Mouse (Mus musculus): ENCODE measurements around the gene Speg. TPM values are rescaled to one million over a fixed set of nuclear protein-coding genes. Genes with fewer than 3 reads are reported as not detected.

Gene Speg
- polyA plus RNA-seq, 1 experiment = 12.1 TPM

GRCm38 (mm10) chr1:75480036-75480435 is 104.9 kb downstream of the Speg start:
- no peak for DNase-seq
- Histone ChIP-seq H3K27ac (ENCODE audit: control insufficient read depth, insufficient read depth, low read length) (no peak overlapping the region), H3K4me3 (ENCODE audit: control insufficient read depth, insufficient read depth, low read length) (no peak overlapping the region), H3K27me3 (ENCODE audit: control insufficient read depth, insufficient read depth, low read length) (no peaks in the 10 kb centered on the region; the same call in 1 of the 2 replicates), H3K36me3 (ENCODE audit: control insufficient read depth, insufficient read depth, low read length) (no peaks in the 10 kb centered on the region), H3K4me1 (replicated peaks; ENCODE audit: control insufficient read depth, insufficient read depth, low read length) (peaks cover 9% of the 10 kb centered on the region)
- 23% methylated on average over 13 of the region's 13 CpGs for WGBS
- TF ChIP-seq CTCF (IDR thresholded peaks at IDR 0.05; ENCODE audit: borderline replicate concordance, control insufficient read depth, extremely low read depth, insufficient read depth, low read length, poor library complexity) = no peak
- TF ChIP-seq POLR2A (IDR thresholded peaks at IDR 0.05; ENCODE audit: control insufficient read depth, extremely low read depth, insufficient read depth, low read length, poor library complexity) = no peak

GRCm38 (mm10) chr1:75480735-75481134 is 105.6 kb downstream of the Speg start:
- peaks cover 9% of the 10 kb centered on the region for H3K4me1 ChIP-seq (replicated peaks; ENCODE audit: control insufficient read depth, insufficient read depth, low read length)
- TF ChIP-seq POLR2A (IDR thresholded peaks at IDR 0.05; ENCODE audit: control insufficient read depth, extremely low read depth, insufficient read depth, low read length, poor library complexity) = no peak
- no peak for TF ChIP-seq CTCF (IDR thresholded peaks at IDR 0.05; ENCODE audit: borderline replicate concordance, control insufficient read depth, extremely low read depth, insufficient read depth, low read length, poor library complexity)
- no peaks in the 10 kb centered on the region for H3K36me3 ChIP-seq (ENCODE audit: control insufficient read depth, insufficient read depth, low read length)
- H3K27me3 ChIP-seq (ENCODE audit: control insufficient read depth, insufficient read depth, low read length) = no peaks in the 10 kb centered on the region; the same call in 1 of the 2 replicates
- H3K4me3 ChIP-seq (ENCODE audit: control insufficient read depth, insufficient read depth, low read length) = no peak overlapping the region
- 82% methylated on average over 7 of the region's 7 CpGs for WGBS
- no peak for DNase-seq
- H3K27ac ChIP-seq (ENCODE audit: control insufficient read depth, insufficient read depth, low read length) = no peak overlapping the region

Other genes with a start within 250 kb of the Speg start
- 1.9 and 2.3 TPM in 2 replicates for gene Slc23a3, start 241.4 kb upstream of the Speg start, polyA plus RNA-seq (2012; rRNA removed)
- gene Cnppd1, start 232.6 kb upstream of the Speg start, polyA plus RNA-seq (2012; rRNA removed) = 126 and 141 TPM in 2 replicates
- gene Retreg2, start 232.5 kb upstream of the Speg start, polyA plus RNA-seq (2012; rRNA removed) = 167 and 179 TPM in 2 replicates
- 90.8 and 106 TPM in 2 replicates for gene Zfand2b, start 206.7 kb upstream of the Speg start, polyA plus RNA-seq (2012; rRNA removed)
- 10.2 and 10.9 TPM in 2 replicates for gene Abcb6, start 194.9 kb upstream of the Speg start, polyA plus RNA-seq (2012; rRNA removed)
- 22.7 and 24.0 TPM in 2 replicates for gene Ankzf1, start 183.1 kb upstream of the Speg start, polyA plus RNA-seq (2012; rRNA removed)
- 79.1 and 81.6 TPM in 2 replicates for gene Atg9a, start 183.1 kb upstream of the Speg start, polyA plus RNA-seq (2012; rRNA removed)
- 11.7 and 14.4 TPM in 2 replicates for gene Glb1l, start 164.5 kb upstream of the Speg start, polyA plus RNA-seq (2012; rRNA removed)
- gene Stk16, start 164.5 kb upstream of the Speg start, polyA plus RNA-seq (2012; rRNA removed) = 340 and 342 TPM in 2 replicates
- gene Tuba4a, start 155.4 kb upstream of the Speg start, polyA plus RNA-seq (2012; rRNA removed) = 139 and 162 TPM in 2 replicates
- not detected in 2 replicates for gene A630095N17Rik, start 143.2 kb upstream of the Speg start, polyA plus RNA-seq (2012; rRNA removed)
- 19.9 and 22.3 TPM in 2 replicates for gene Dnajb2, start 138.9 kb upstream of the Speg start, polyA plus RNA-seq (2012; rRNA removed)
- gene Ptprn, start 110.8 kb upstream of the Speg start, polyA plus RNA-seq (2012; rRNA removed) = 2.6 and 3.0 TPM in 2 replicates
- gene Resp18, start 96.9 kb upstream of the Speg start, polyA plus RNA-seq (2012; rRNA removed) = 5.6 and 9.0 TPM in 2 replicates
- gene Dnpep, start 57.3 kb upstream of the Speg start, polyA plus RNA-seq (2012; rRNA removed) = 112 and 132 TPM in 2 replicates
- 6.8 and 31.6 TPM in 2 replicates for gene Des, start 15.0 kb upstream of the Speg start, polyA plus RNA-seq (2012; rRNA removed)
- gene Gmppa, start 60.6 kb downstream of the Speg start, polyA plus RNA-seq (2012; rRNA removed) = 102 and 128 TPM in 2 replicates
- gene Asic4, start 75.1 kb downstream of the Speg start, polyA plus RNA-seq (2012; rRNA removed) = 0.05 TPM in 2 replicates
- gene Chpf, start 104.0 kb downstream of the Speg start, polyA plus RNA-seq (2012; rRNA removed) = 38.7 and 43.7 TPM in 2 replicates
- 3.0 and 3.5 TPM in 2 replicates for gene Tmem198, start 104.2 kb downstream of the Speg start, polyA plus RNA-seq (2012; rRNA removed)
- 17.9 and 23.1 TPM in 2 replicates for gene Obsl1, start 131.2 kb downstream of the Speg start, polyA plus RNA-seq (2012; rRNA removed)
- 9.6 and 19.9 TPM in 2 replicates for gene Inha, start 131.8 kb downstream of the Speg start, polyA plus RNA-seq (2012; rRNA removed)
- gene Stk11ip, start 146.2 kb downstream of the Speg start, polyA plus RNA-seq (2012; rRNA removed) = 73.2 and 93.0 TPM in 2 replicates
- 8.1 and 21.2 TPM in 2 replicates for gene Slc4a3, start 171.0 kb downstream of the Speg start, polyA plus RNA-seq (2012; rRNA removed)